Mouse (Mus musculus) left cerebral cortex, adult 2 months (tissue): ENCODE measurements around the gene Fnbp1. TPM values are rescaled to one million over a fixed set of nuclear protein-coding genes. Genes with fewer than 3 reads are reported as not detected.

ENCODE experiments used
- DNase-seq, 2 experiments: peaks; one replicate each; pipeline ENCODE4 v3.0.0; 2021 to 2022; ENCODE audit warnings: low spot score in 2 of 2, mixed read lengths in 1 of 2; ENCODE audit errors: extremely low spot score in 1 of 2
- H3K27ac ChIP-seq: fragments of 200-600 bp; 2 replicates; pipeline ENCODE4 v1.8.1; 2022
- H3K4me3 ChIP-seq: fragments of 200-600 bp; 2 replicates; pipeline ENCODE4 v1.8.1; 2022
- CTCF ChIP-seq: fragments of 200-600 bp; IDR thresholded peaks from 2 replicates; pipeline ENCODE4 v1.8.1; 2022; ENCODE audit warnings: antibody characterized with exemption, mild to moderate bottlenecking, moderate library complexity
- intact Hi-C: fragments of 180-260 bp; cut with DNase I; formaldehyde crosslinking; loops from one replicate; pipeline ENCODE4 v1.15.1; 2025
- total RNA-seq, 2 experiments: library from RNA; stranded (reverse); gene quantifications; 2 replicates each; pipeline ENCODE4 v1.2.3; 2021

Fnbp1 gene
- total RNA-seq, 2 experiments from 2014 or later = 85.8 to 101 TPM

DNA sequence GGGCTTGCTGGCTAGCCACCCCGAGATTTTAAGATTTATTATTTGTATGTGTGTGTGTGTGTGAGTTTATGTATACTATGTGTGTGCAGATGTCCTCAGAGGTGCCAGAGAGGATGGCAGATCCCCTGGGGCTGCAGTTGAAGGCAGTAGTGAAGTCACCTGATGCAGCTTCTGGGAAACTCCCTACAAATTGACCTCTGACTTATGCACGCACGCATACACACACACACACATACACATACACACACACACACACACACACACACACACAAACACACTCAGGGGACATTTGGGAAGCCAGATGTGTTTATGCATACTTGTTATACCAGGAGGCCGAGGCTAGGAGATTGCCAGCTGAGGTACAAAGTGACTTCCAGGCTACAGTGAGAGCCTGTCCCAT, 83.4 kb downstream of the Fnbp1 start:
- no peak overlapping the region for H3K4me3 ChIP-seq
- H3K27ac ChIP-seq = no peak overlapping the region
- no peak for DNase-seq
- TF ChIP-seq CTCF = no peak
- intact Hi-C loops = no loop called here

DNA sequence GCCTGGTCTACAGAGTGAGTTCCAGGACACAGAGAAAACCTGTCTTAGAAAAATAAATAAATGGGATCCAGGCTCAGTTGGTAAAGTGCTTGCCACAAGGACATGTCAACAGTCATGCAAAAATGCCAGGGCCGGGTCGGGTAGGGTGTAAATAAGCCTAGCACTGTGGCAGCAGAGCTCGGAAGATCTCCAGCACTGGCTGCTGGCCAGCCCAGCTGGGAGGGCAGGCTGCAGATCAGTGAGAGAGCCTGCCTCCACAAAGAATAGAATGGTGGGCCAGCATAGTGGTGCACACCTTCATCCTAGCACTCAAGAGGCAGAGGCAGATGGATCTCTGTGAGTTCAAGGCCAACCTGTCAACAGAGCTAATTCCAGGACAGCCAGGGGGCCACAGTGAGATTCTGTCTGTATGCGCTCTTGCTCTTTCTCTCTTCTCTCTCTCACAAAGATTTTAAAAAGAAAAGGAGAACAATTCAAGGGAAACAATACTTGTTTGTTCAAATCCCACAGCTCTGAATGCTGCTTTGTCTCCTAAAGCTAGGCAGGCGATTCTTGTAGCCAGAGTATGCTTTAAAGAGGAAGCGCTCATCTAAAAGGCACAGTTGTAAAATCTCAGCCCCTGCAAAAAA, 84.1 kb downstream of the Fnbp1 start:
- H3K27ac ChIP-seq = peak overlapping the region; percentile 30; the same call in 1 of the 2 replicates
- DNase-seq = no peak
- no peak; the same call in none of the 2 replicates for TF ChIP-seq CTCF
- no peak overlapping the region for H3K4me3 ChIP-seq
- intact Hi-C loops = loop anchor here (2.0 kb wide), 1 partner anchor 31 kb away; no protein-coding TSS in a partner anchor

DNA sequence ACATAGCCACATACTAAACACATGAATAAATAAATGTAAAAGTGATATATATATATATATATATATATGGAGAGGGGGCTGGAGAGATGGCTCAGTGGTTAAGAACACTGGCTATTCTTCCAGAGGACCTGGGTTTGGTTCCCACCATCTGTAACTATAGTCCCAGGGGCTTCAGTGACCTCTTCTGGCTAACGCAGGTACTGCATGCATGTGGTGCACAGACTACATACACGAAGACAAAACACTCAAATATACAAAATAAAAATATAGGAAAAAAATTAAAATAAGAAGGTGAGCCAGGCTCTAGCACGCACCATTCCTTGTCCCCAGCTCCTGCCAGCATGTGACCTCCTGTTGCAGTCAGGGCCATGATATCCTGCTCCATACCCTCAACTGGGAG, 85.7 kb downstream of the Fnbp1 start:
- Histone ChIP-seq H3K4me3 (no peak overlapping the region), H3K27ac (no peak overlapping the region)
- intact Hi-C loops = loop anchor here (2.0 kb wide), 1 partner anchor 33 kb away; no protein-coding TSS in a partner anchor

DNA sequence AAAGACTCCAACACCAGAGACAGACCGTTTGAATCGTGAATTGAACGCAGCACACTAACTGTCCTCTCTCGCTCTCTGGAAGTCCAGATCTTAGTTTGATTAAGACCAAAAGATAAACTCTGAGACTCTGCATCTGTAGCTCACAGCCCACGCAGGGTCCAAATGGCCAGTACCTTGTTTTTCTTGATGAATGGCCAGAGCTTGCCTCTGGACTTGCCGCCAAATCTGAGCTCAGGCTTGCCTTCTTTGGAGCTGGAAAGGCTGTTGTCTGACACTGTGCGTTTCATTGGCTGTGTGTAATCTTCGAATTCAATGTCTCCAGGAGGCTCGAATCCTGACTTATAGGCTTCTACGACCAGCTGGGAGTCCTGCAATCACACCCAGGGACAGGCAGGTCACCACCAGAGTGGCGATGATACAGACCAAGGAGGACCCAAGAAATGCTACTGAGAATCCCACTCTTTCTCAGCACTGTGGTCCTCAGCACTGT, 87.9 kb downstream of the Fnbp1 start:
- Histone ChIP-seq H3K27ac (no peak overlapping the region), H3K4me3 (no peak overlapping the region)
- DNase-seq = no peak
- intact Hi-C loops = no loop called here
- TF ChIP-seq CTCF = no peak

More for the DNA sequence above, 85.7 kb downstream of the Fnbp1 start:
- no peak for DNase-seq
- peak; percentile 40 for TF ChIP-seq CTCF

DNA sequence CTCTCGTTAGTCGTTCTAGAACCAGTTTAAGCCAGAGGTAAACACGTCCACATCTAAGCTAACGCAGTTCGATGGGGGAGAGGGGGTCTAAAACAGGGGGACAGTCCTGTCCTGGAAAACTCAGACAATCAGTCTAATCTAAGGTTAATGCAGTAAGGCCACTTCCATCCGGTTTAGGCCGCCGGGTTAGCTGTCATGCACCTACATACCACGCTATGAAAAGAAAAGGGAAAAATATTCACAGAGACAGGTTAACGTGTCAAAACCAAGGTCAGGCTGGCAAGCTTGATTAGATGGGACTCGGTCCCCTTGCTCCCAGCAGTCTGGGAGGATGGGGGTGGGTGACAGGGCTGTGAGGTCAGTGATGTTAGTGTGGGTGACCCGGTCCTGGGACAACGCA, 88.4 kb downstream of the Fnbp1 start:
- Histone ChIP-seq H3K4me3 (no peak overlapping the region), H3K27ac (no peak overlapping the region)
- no peak for DNase-seq
- TF ChIP-seq CTCF = no peak
- intact Hi-C loops = no loop called here

GRCm38 (mm10) chr2:31052441-31052840, 89.4 kb downstream of the Fnbp1 start:
- intact Hi-C loops = no loop called here
- DNase-seq = no peak
- Histone ChIP-seq H3K4me3 (no peak overlapping the region), H3K27ac (no peak overlapping the region)
- no peak for TF ChIP-seq CTCF

DNA sequence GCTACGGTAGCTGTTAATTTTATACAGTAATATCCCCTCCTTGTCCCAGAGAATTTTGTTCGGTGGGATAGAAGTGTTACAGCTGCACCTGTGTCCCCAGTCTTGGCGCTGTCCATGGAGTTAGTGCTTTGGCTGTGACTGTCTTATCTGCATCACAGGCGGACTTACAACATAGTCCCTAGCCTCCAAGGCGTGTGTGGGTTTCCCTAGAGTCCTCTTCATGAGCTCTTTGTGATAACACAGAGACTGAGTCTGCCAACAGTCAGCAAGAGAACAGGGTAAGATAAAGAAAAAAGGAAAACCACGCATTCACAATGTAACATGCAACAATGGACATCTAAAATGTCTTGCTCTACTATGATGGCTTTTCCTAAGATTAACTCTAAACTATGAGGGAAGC, 93.8 kb downstream of the Fnbp1 start:
- no peak for TF ChIP-seq CTCF
- intact Hi-C loops = no loop called here
- Histone ChIP-seq H3K27ac (no peak overlapping the region), H3K4me3 (no peak overlapping the region)
- no peak for DNase-seq

- TF ChIP-seq CTCF = no peak
- no peak for DNase-seq
- intact Hi-C loops = no loop called here
- Histone ChIP-seq H3K27ac (no peak overlapping the region), H3K4me3 (no peak overlapping the region)
Observed at GRCm38 (mm10) chr2:31043856-31044255, 98.0 kb downstream of the Fnbp1 start.

DNA sequence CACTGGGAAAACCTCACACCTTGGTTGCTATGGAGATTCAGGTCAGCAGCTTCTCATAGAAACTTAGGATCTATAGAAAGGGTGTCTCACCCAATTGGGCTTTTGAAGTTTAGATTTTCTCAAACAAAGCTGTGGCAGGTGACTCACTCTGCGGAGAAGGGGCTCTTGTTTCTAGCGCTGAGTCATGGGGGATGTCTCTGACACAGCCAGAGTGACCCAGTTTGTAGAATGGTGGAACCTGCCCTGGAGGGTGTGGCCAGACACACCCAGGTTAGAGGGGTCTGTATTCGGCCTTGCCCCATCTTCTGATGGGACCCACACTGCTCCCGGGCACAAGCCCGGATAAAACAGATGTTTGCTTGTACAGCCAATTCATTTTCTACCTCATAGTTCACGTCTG, 98.9 kb downstream of the Fnbp1 start:
- no peak for DNase-seq
- intact Hi-C loops = no loop called here
- H3K27ac ChIP-seq = peak overlapping the region; percentile 51; the same call in 1 of the 2 replicates
- TF ChIP-seq CTCF = no peak
- no peak overlapping the region for H3K4me3 ChIP-seq

GRCm38 (mm10) chr2:31041386-31041785, 100.4 kb downstream of the Fnbp1 start:
- peak in 1 of 2 experiments; percentile 34 for DNase-seq
- H3K4me3 ChIP-seq = no peak overlapping the region
- H3K27ac ChIP-seq = no peak overlapping the region; the same call in 1 of the 2 replicates
- intact Hi-C loops = no loop called here
- TF ChIP-seq CTCF = no peak

DNA sequence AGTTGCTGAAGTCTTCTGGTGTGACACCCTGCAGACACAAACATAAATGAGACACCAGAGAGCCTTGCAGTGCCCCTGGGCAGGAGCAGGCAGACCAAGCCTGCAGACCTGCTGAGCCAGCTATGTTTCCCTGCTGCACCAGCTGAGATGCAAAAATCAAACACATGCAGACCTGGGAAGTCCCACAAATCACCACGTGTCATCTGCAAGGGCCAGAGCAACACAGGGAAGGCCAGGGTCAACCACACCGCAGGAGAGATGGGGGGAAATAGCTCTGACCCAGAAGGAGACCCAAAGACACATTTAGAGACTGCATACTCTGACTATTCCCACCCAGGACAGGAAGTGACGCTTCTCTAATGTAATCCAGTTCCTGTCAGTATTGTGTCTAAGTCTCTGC, 101.3 kb downstream of the Fnbp1 start:
- Histone ChIP-seq H3K27ac (no peak overlapping the region), H3K4me3 (no peak overlapping the region)
- intact Hi-C loops = no loop called here
- no peak for TF ChIP-seq CTCF
- no peak for DNase-seq

- H3K27ac ChIP-seq = no peak overlapping the region
- no peak for DNase-seq
- H3K4me3 ChIP-seq = no peak overlapping the region
- intact Hi-C loops = no loop called here
- no peak; the same call in none of the 2 replicates for TF ChIP-seq CTCF
Observed at GRCm38 (mm10) chr2:31040043-31040442, 101.8 kb downstream of the Fnbp1 start.

- TF ChIP-seq CTCF = no peak
- Histone ChIP-seq H3K27ac (no peak overlapping the region), H3K4me3 (no peak overlapping the region)
- no peak for DNase-seq
- intact Hi-C loops = no loop called here
Observed at GRCm38 (mm10) chr2:31036811-31037210, 105.0 kb downstream of the Fnbp1 start.
